Mouse (Mus musculus) liver, embryonic 13.5 days (tissue): ENCODE measurements around the gene Ugcg. TPM values are rescaled to one million over a fixed set of nuclear protein-coding genes. Genes with fewer than 3 reads are reported as not detected.
A peak's percentile ranks its signal among the peaks of the same experiment; 100 is the strongest.

Source experiments
- ATAC-seq: fragments of 200-750 bp; cut with Nextera tagmentation; 2 replicates; pipeline ENCODE4 v1.8.0; 2017; ENCODE audit warnings: low read depth, mild to moderate bottlenecking, moderate number of reproducible peaks, moderate library complexity
- DNase-seq: peaks from one replicate; pipeline ENCODE4 v3.0.0; 2022
- H3K27ac ChIP-seq: fragments of 300-500 bp; sonication (generic); 2 replicates; pipeline ENCODE4 v1.5.1; 2015; ENCODE audit warnings: moderate library complexity, mild to moderate bottlenecking, inconsistent platforms
- H3K27me3 ChIP-seq: fragments of 300-500 bp; sonication (generic); 2 replicates; pipeline ENCODE4 v1.6.1; 2015; ENCODE audit warnings: mild to moderate bottlenecking, inconsistent platforms
- H3K36me3 ChIP-seq: fragments of 300-500 bp; sonication (generic); 2 replicates; pipeline ENCODE4 v1.6.1; 2015; ENCODE audit warnings: mild to moderate bottlenecking, inconsistent platforms
- H3K4me1 ChIP-seq: fragments of 300-500 bp; sonication (generic); replicated peaks from 2 replicates; pipeline ENCODE4 v1.6.1; 2015; ENCODE audit warnings: inconsistent platforms
- H3K4me2 ChIP-seq: fragments of 300-500 bp; sonication (generic); 2 replicates; pipeline ENCODE4 v1.6.1; 2015; ENCODE audit warnings: inconsistent platforms, mild to moderate bottlenecking, moderate library complexity
- H3K4me3 ChIP-seq: fragments of 300-500 bp; sonication (generic); replicated peaks from 2 replicates; pipeline ENCODE4 v1.5.1; 2015; ENCODE audit warnings: mild to moderate bottlenecking, inconsistent platforms
- H3K9ac ChIP-seq: fragments of 300-500 bp; sonication (generic); 2 replicates; pipeline ENCODE4 v1.6.1; 2015; ENCODE audit warnings: mild to moderate bottlenecking, inconsistent platforms
- H3K9me3 ChIP-seq: fragments of 300-500 bp; sonication (generic); replicated peaks from 2 replicates; pipeline ENCODE4 v1.6.1; 2016; ENCODE audit warnings: inconsistent platforms
- WGBS: fragments of 180-500 bp; shearing (Covaris S2); methylation state at CpG from one replicate; pipeline ENCODE4 v1.1.7; 2015; ENCODE audit not compliant: insufficient replicate concordance; 5-methylcytosine and 5-hydroxymethylcytosine counted together
- polyA plus RNA-seq: library from polyadenylated mRNA; unstranded; fragments of >200 nt; fragmentation: Nextera tagmentation; extraction: Ambion mirVana; gene quantifications from 2 replicates; pipeline ENCODE4 v1.2.1, GENCODE M21; 2015

The Ugcg gene
- 9.2 and 10.5 TPM in 2 replicates for polyA plus RNA-seq

DNA sequence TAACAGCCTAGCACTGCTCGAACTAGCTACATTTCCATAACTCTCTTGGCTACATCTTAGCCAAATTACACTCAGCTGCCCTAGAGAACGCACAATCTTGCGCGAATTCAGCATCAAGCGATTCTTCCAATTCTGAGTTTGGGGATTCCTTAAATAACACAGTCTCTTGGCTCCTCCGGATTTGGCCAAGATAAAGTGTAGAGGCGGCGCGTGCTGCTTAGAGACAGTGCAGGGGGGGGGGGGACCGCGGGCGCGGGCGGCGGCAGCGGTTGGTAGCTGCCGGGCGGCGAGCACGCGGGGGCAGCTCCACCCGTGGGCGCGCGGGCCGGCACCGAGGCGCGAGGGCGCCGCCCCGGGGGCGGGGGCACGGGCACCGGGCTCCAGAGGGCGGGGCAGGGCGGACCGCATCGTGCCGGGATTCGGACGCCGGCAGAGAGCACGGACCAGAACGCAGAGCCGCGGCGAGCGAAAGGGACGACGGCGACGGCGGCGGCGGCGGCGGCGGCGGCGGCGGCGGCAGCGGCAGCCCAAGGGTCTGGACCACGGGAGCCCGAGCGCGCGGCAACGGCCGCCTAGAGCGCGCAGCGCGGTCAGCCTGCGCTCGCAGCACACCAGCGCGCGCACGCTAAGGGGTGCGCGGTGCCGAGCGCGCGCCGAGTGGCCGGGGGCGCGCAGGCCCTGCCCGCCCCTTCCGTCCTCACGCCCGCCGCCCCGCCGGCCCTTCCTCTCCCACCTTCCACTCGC, at the start of gene Ugcg:
TSS of gene Ugcg (plus strand) at position 456 of the 744 bp plus-strand sequence.
- H3K4me3 ChIP-seq: peak within 1 kb of the TSS; percentile 97
- DNase-seq (peak; percentile 78), ATAC-seq (peak; percentile 89)
- H3K4me1 ChIP-seq: peaks cover 75% of the 10 kb centered on the region
- WGBS: under 1% methylated on average over 75 of the region's 99 CpGs
- H3K4me2 ChIP-seq: peak within 1 kb of the TSS; percentile 90
- H3K36me3 ChIP-seq: no peaks in the 10 kb centered on the region
- H3K9me3 ChIP-seq: no peaks in the 10 kb centered on the region
- H3K9ac ChIP-seq: peak within 1 kb of the TSS; percentile 98
- no peaks in the 10 kb centered on the region for H3K27me3 ChIP-seq
- H3K27ac ChIP-seq: peak within 1 kb of the TSS; percentile 96

DNA sequence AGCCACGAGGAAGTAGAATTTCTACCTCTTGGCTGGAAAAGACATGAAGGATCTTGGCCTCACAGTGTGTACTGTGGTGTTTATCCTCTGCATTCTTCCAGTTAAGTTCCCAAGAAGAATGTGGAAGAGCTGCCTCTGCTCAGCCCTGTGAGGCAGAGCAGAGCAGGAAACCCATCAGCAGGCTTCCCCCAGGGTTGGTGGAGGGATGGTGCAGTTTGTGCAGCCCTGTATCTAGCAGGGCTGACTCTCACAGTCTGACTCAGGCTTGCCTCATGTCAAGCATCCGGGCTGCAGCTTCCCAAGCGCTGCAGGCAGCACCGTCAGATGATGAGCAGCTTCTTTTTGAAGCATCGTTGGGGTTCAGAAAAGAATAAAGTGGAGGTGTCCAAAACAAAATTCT, 40.0 kb upstream of the Ugcg start:
- peaks cover 24% of the 10 kb centered on the region for H3K4me1 ChIP-seq
- no peak overlapping the region for H3K4me3 ChIP-seq
- WGBS: 50% methylated on average over 5 of the region's 5 CpGs
- no peak overlapping the region for H3K9ac ChIP-seq
- H3K27ac ChIP-seq: no peak overlapping the region
- no peaks in the 10 kb centered on the region for H3K36me3 ChIP-seq
- no peak overlapping the region for H3K4me2 ChIP-seq
- no peaks in the 10 kb centered on the region for H3K27me3 ChIP-seq
- no peak for DNase-seq
- no peak for ATAC-seq
- no peaks in the 10 kb centered on the region for H3K9me3 ChIP-seq

DNA sequence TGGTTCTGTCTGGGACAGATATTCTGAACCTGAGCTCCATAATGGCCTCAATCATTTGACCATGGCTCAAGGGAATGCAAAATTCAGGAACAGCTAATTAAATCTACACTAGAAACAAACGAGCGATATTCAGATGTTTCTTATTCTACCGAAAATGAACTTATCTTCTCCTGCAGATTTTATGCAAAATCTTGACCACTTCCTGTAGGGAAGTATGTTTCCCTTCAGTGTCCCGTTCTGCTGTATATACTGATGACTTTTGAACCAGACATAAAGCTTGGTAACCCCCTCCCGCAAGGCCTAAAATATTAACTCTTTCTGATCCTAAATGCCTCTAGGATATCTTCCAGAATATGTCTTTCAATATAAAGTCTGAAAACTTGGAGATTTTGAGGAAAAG, 38.1 kb upstream of the Ugcg start:
- WGBS: 10% methylated on average over 5 of the region's 5 CpGs
- no peak for ATAC-seq
- H3K9ac ChIP-seq: no peak overlapping the region

GRCm38 (mm10) chr4:59151953-59152352, 37.1 kb upstream of the Ugcg start:
- Histone ChIP-seq H3K27ac (no peak overlapping the region), H3K27me3 (no peaks in the 10 kb centered on the region), H3K4me1 (peaks cover 40% of the 10 kb centered on the region), H3K36me3 (no peaks in the 10 kb centered on the region), H3K9me3 (no peaks in the 10 kb centered on the region), H3K4me3 (no peak overlapping the region), H3K9ac (no peak overlapping the region), H3K4me2 (no peak overlapping the region)
- ATAC-seq: no peak
- no peak for DNase-seq
- WGBS: 28% methylated on average over 1 of the region's 1 CpGs

More for the DNA sequence above, 38.1 kb upstream of the Ugcg start:
- no peak overlapping the region for H3K27ac ChIP-seq
- H3K36me3 ChIP-seq: no peaks in the 10 kb centered on the region
- no peaks in the 10 kb centered on the region for H3K27me3 ChIP-seq
- H3K9me3 ChIP-seq: no peaks in the 10 kb centered on the region
- no peak overlapping the region for H3K4me2 ChIP-seq
- DNase-seq: no peak
- H3K4me3 ChIP-seq: no peak overlapping the region
- peaks cover 33% of the 10 kb centered on the region for H3K4me1 ChIP-seq

GRCm38 (mm10) chr4:59156897-59157592, 32.0 kb upstream of the Ugcg start:
- no peaks in the 10 kb centered on the region for H3K27me3 ChIP-seq
- H3K9me3 ChIP-seq: no peaks in the 10 kb centered on the region
- H3K9ac ChIP-seq: no peak overlapping the region
- H3K36me3 ChIP-seq: no peaks in the 10 kb centered on the region
- DNase-seq: no peak
- H3K27ac ChIP-seq: peak overlapping the region; percentile 70
- WGBS: 10% methylated on average over 7 of the region's 7 CpGs
- no peak overlapping the region for H3K4me3 ChIP-seq
- ATAC-seq: peak; percentile 83
- peak overlapping the region; percentile 26 for H3K4me2 ChIP-seq
- H3K4me1 ChIP-seq: peaks cover 54% of the 10 kb centered on the region

GRCm38 (mm10) chr4:59157654-59158053, 31.4 kb upstream of the Ugcg start:
- H3K27ac ChIP-seq: peak overlapping the region; percentile 70

GRCm38 (mm10) chr4:59160289-59160688, 28.8 kb upstream of the Ugcg start:
- H3K36me3 ChIP-seq: no peaks in the 10 kb centered on the region
- peaks cover 50% of the 10 kb centered on the region for H3K4me1 ChIP-seq
- ATAC-seq: no peak
- H3K9me3 ChIP-seq: no peaks in the 10 kb centered on the region
- WGBS: 66% methylated on average over 5 of the region's 5 CpGs
- no peak overlapping the region for H3K4me2 ChIP-seq
- no peak overlapping the region for H3K27ac ChIP-seq
- no peak overlapping the region for H3K4me3 ChIP-seq
- no peaks in the 10 kb centered on the region for H3K27me3 ChIP-seq
- no peak overlapping the region for H3K9ac ChIP-seq
- DNase-seq: no peak

More at GRCm38 (mm10) chr4:59157654-59158053, 31.4 kb upstream of the Ugcg start:
- Histone ChIP-seq H3K4me1 (peaks cover 58% of the 10 kb centered on the region), H3K36me3 (no peaks in the 10 kb centered on the region), H3K27me3 (no peaks in the 10 kb centered on the region), H3K4me3 (no peak overlapping the region), H3K9me3 (no peaks in the 10 kb centered on the region), H3K4me2 (peak overlapping the region; percentile 26), H3K9ac (no peak overlapping the region)
- WGBS: 26% methylated on average over 2 of the region's 2 CpGs
- peak; percentile 41; the same call in 1 of the 2 replicates for ATAC-seq
- DNase-seq: no peak

GRCm38 (mm10) chr4:59160959-59161670, 27.9 kb upstream of the Ugcg start:
- no peaks in the 10 kb centered on the region for H3K36me3 ChIP-seq
- ATAC-seq (no peak), DNase-seq (no peak)
- no peaks in the 10 kb centered on the region for H3K27me3 ChIP-seq
- peaks cover 46% of the 10 kb centered on the region for H3K4me1 ChIP-seq
- H3K4me2 ChIP-seq: no peak overlapping the region
- no peak overlapping the region for H3K4me3 ChIP-seq
- H3K9ac ChIP-seq: no peak overlapping the region
- no peaks in the 10 kb centered on the region for H3K9me3 ChIP-seq
- 56% methylated on average over 8 of the region's 8 CpGs for WGBS
- H3K27ac ChIP-seq: no peak overlapping the region

DNA sequence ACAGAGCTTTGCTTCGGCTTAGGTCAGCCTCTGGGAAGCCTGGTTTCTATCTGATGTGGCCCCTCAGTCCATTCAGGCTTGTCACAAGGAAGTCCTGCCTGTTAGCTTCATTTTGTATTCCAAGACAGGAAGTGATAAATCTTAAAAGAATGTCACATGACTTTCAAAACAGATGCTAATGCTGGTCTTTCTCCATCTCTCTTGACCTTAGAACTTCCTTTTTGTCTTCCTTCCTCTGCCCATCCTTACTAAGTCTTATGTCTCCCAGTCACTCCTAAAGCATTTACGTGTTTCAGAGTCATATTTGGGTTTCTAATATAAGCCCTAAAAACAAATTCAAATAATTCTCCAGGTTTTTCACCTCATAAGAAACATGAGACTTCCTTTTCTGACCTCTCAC, 25.0 kb upstream of the Ugcg start:
- no peak for ATAC-seq
- Histone ChIP-seq H3K27ac (no peak overlapping the region), H3K9me3 (no peaks in the 10 kb centered on the region), H3K4me2 (no peak overlapping the region), H3K36me3 (no peaks in the 10 kb centered on the region), H3K4me3 (no peak overlapping the region), H3K27me3 (no peaks in the 10 kb centered on the region), H3K9ac (no peak overlapping the region), H3K4me1 (peaks cover 27% of the 10 kb centered on the region)
- 44% methylated on average over 2 of the region's 2 CpGs for WGBS
- no peak for DNase-seq

GRCm38 (mm10) chr4:59167251-59167847, 21.7 kb upstream of the Ugcg start:
- no peak overlapping the region for H3K27ac ChIP-seq
- no peaks in the 10 kb centered on the region for H3K36me3 ChIP-seq
- H3K27me3 ChIP-seq: no peaks in the 10 kb centered on the region
- no peak for DNase-seq
- no peak for ATAC-seq
- H3K4me1 ChIP-seq: peaks cover 13% of the 10 kb centered on the region
- H3K9me3 ChIP-seq: no peaks in the 10 kb centered on the region
- WGBS: 79% methylated on average over 2 of the region's 2 CpGs
- H3K4me2 ChIP-seq: no peak overlapping the region
- H3K9ac ChIP-seq: no peak overlapping the region
- H3K4me3 ChIP-seq: no peak overlapping the region

DNA sequence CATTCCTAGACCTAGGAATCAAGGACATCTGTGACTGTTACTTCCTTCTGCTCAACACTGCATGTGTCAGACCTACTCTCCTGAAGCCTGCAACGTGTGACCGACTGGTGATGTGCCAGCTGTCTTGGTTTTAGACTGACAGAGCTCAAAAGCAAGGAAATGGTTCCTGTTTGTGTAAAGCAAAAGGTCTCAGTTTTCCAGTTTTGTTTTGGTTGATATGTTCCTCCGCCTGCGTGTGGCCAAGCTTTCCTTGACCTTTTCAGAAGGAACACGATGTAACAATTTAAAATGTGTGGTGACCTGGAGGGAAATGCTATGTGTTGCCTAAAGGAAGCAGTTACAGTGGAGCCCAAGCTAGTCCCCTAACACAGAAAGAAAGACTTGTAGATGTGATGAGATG, 19.1 kb upstream of the Ugcg start:
- Histone ChIP-seq H3K36me3 (no peaks in the 10 kb centered on the region), H3K27ac (no peak overlapping the region)
- 64% methylated on average over 5 of the region's 5 CpGs for WGBS

More for the DNA sequence above, 19.1 kb upstream of the Ugcg start:
- Histone ChIP-seq H3K9me3 (no peaks in the 10 kb centered on the region), H3K9ac (no peak overlapping the region), H3K27me3 (no peaks in the 10 kb centered on the region), H3K4me1 (peaks cover 31% of the 10 kb centered on the region), H3K4me3 (no peak overlapping the region), H3K4me2 (no peak overlapping the region)
- ATAC-seq (no peak), DNase-seq (no peak)
